Mouse (Mus musculus) kidney, adult 2 months (tissue): ENCODE measurements around the gene Synpo2l. TPM values are rescaled to one million over a fixed set of nuclear protein-coding genes. Genes with fewer than 3 reads are reported as not detected.

Source experiments
- DNase-seq: peaks from one replicate; pipeline ENCODE4 v3.0.0; 2021
- H3K27ac ChIP-seq: fragments of 200-500 bp; 2 replicates; pipeline ENCODE4 v1.5.1; 2012; ENCODE audit warnings: low read depth, low read length, control low read depth, inconsistent platforms; ENCODE audit not compliant: insufficient read depth
- H3K27me3 ChIP-seq: fragments of 200-500 bp; replicated peaks from 2 replicates; pipeline ENCODE4 v1.6.1; 2012; ENCODE audit warnings: mild to moderate bottlenecking, moderate library complexity, low read length, inconsistent platforms; ENCODE audit not compliant: control insufficient read depth, insufficient read depth
- H3K36me3 ChIP-seq: fragments of 200-500 bp; 2 replicates; pipeline ENCODE4 v1.6.1; 2012; ENCODE audit warnings: mild to moderate bottlenecking, moderate library complexity, low read length, inconsistent platforms; ENCODE audit not compliant: control insufficient read depth, insufficient read depth
- H3K4me1 ChIP-seq: fragments of 200-500 bp; 2 replicates; pipeline ENCODE4 v1.6.1; 2011; ENCODE audit warnings: low read length; ENCODE audit not compliant: control insufficient read depth, insufficient read depth
- H3K4me3 ChIP-seq: fragments of 200-500 bp; 2 replicates; pipeline ENCODE4 v1.5.1; 2011; ENCODE audit warnings: mild to moderate bottlenecking, low read depth, low read length, control low read depth; ENCODE audit not compliant: insufficient read depth
- CTCF ChIP-seq: fragments of 200-500 bp; conservative IDR thresholded peaks from 2 replicates; pipeline ENCODE4 v1.5.1; 2011; ENCODE audit warnings: low read depth, mild to moderate bottlenecking, control low read depth, low read length, moderate library complexity, mixed read lengths; ENCODE audit not compliant: insufficient read depth, insufficient read length
- POLR2A ChIP-seq: fragments of 200-500 bp; IDR thresholded peaks from one replicate; pipeline ENCODE4 v1.6.1; 2011; ENCODE audit warnings: low read depth, low read length, control low read depth
- WGBS: fragments of 180-500 bp; shearing (Covaris S2); methylation state at CpG from one replicate; pipeline ENCODE4 v1.1.7; 2018; 5-methylcytosine and 5-hydroxymethylcytosine counted together
- polyA plus RNA-seq: library from polyadenylated mRNA; depleted of rRNA; stranded (reverse); fragments of >200 nt; gene quantifications from 2 replicates; pipeline ENCODE4 v1.2.3, GENCODE M21; 2012

Gene Synpo2l
- polyA plus RNA-seq, 1 experiment, result 1.8 TPM

DNA sequence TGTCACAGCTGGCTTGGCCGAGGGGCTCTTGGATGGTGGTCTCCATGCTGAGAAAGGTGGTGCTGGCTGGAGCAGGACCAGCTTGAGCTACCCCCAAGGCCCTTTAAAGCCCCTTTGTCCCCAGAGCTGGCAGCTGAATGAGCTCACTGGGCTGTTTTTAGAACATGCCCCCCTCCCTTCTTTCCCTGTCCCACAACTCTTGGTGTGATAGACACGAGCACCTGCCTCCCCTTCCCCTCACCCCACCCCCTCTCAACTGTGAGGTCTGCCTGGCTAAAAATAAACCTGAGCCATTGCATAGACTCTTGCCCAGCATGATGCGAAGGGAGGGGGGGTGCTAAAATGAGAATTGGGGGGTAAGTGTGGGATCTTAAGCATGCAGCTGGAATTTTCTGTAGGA is 3.7 kb downstream of the Synpo2l start:
- 52% methylated on average over 3 of the region's 3 CpGs for WGBS
- Histone ChIP-seq H3K27me3 (no peaks in the 10 kb centered on the region), H3K27ac (no peak overlapping the region), H3K4me3 (no peak overlapping the region), H3K36me3 (no peaks in the 10 kb centered on the region), H3K4me1 (peaks cover 4% of the 10 kb centered on the region; the same call in 1 of the 2 replicates)
- TF ChIP-seq POLR2A, result no peak
- no peak for TF ChIP-seq CTCF
- DNase-seq, result no peak

DNA sequence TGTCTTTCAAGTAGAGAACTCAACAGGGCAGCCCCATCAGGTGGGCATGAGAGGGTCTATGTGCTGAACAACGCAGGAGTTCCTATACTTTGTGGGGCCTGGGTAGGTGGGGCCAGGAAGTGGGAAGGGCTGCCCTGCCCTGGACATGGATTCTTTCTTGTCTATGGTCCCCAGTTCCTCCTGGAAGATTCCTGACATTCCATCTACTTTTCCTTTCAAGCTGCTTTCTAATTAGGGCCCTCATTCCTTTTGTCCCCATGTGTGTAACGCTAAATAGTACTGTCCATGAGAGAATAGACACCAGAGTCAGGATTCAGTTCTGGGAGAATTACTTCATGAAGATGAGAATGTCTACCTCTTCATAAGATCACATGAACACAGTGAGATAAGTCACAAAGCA is 4.6 kb downstream of the Synpo2l start:
- Histone ChIP-seq H3K36me3 (no peaks in the 10 kb centered on the region), H3K27me3 (no peaks in the 10 kb centered on the region), H3K27ac (no peak overlapping the region), H3K4me3 (no peak overlapping the region), H3K4me1 (no peaks in the 10 kb centered on the region; the same call in 1 of the 2 replicates)
- WGBS, result 64% methylated on average over 2 of the region's 2 CpGs
- TF ChIP-seq CTCF (no peak), POLR2A (no peak)
- DNase-seq, result no peak

DNA sequence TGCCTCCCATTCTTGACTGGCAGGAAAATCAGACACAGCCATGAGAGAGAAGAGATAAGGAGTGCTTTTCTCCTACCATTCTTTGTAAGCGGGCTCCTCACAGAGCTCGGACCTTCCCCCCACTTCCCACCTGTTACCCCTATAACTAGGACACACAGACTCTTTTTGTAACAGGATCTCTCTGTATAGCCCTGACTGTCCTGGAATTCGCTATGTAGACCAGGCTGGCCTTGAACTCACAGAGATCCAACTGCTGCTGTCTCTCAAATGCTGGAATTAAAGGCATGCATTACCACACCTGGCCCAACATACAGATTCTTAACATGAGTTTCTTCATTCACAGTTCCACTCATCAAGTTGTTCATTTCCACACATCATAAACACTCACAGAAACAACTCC is 5.4 kb downstream of the Synpo2l start:
- Histone ChIP-seq H3K4me3 (no peak overlapping the region), H3K27me3 (no peaks in the 10 kb centered on the region), H3K27ac (no peak overlapping the region), H3K36me3 (no peaks in the 10 kb centered on the region), H3K4me1 (no peaks in the 10 kb centered on the region; the same call in 1 of the 2 replicates)
- WGBS, result 100% methylated on average over 3 of the region's 3 CpGs
- TF ChIP-seq POLR2A (no peak), CTCF (no peak)
- no peak for DNase-seq

DNA sequence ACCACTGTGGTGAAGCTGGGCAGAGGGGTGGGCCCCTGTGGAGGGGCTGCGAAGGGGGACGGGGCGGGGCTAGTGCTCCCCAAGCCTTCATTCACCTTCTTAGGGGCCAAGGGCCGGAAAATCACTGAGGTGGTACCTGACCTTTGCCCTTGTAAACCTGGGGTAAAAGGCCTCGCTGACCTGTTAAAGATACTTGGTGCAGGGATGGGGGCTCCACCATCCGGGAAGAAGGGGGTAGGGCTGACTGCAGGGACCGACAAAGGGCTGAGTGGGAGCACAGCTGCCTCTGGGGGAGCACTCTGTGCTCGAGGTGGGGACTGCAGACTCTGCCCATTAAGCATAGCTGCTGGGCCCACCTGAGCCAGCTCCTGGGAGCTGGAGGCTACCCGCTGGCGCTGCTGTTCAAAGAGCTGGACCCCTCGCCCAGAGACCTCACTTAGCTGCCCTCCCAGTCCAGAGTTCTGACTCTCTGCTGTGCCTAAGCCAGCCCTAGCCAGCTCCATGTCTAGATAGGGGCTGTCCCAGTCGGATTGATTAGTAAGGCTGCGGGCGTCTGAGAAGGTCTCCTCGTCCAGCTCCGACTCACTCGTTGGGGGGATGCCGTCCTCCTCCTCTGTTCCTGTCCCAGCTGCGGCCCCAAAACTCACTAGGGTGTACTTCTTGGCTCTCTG is 6.4 kb downstream of the Synpo2l start:
- Histone ChIP-seq H3K4me1 (no peaks in the 10 kb centered on the region), H3K27ac (peak overlapping the region; percentile 49), H3K36me3 (no peaks in the 10 kb centered on the region), H3K27me3 (no peaks in the 10 kb centered on the region), H3K4me3 (peak overlapping the region; percentile 55)
- whole genome bisulfite sequencing, result 31% methylated on average over 18 of the region's 19 CpGs
- no peak for TF ChIP-seq CTCF
- peak; percentile 74 for DNase-seq

DNA sequence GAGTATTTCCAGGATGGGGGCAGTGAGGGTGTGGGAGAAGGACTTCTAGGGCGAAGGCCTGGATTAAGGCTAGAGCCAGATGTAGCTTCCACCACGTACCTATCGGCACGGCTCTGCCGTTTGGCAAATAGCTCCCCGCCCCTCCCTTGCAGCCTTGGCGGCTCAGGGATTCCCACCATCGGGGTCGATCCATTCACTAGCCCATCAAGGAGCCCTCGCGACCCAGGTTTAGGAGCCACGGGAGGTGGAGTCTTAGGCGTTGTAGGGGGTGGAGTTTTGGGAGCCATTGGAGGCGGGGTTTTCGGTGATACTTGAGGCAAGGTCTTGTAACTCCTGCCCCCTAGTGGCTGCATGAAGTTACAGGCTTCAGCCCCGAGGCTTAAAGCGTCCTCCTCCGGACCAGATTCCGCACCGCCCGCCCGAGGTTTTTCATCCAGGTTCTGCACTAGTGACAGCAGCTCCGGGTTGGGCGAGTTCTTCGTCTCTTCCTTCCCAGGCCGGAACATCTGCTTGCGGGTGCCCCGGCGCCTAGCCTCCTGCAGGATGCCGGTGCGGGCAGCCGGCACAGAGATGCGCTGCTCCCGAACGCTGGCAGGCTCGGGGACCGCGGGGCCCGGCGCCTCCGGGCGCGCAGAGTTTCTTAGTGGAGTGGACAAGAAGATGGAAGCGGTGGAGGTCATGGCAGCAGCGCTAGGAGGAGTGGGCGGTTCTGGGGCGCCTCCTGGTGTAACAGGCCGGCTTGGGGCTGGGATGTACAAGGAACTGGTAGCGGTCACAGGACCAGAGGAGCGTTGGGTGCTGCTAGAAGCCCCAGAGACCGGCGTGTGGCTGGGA is 7.1 kb downstream of the Synpo2l start:
- DNase-seq, result peak; percentile 97
- 1% methylated on average over 52 of the region's 52 CpGs for WGBS
- Histone ChIP-seq H3K4me1 (no peaks in the 10 kb centered on the region), H3K27me3 (no peaks in the 10 kb centered on the region), H3K27ac (peak overlapping the region; percentile 49), H3K4me3 (peak overlapping the region; percentile 55), H3K36me3 (no peaks in the 10 kb centered on the region)
- TF ChIP-seq POLR2A (no peak), CTCF (peak; percentile 89)

DNA sequence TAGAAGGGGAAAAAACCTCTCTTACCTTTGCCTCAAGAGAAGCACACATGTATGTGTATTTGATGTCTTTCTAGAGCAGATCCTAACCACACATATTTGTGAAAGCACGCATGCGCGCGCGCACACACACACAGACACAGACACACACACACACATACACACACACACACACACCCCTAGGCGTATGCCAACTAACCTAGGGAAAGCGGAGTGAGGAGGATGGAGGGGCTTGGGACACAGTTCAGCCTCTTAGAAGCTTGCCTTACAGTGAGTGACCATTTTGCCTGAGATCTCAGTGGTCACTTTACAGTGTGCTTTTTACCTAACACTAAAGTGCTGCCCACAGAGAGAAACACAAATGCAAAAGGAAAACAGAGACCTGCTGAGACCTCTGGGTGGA is 8.5 kb downstream of the Synpo2l start:
- Histone ChIP-seq H3K27me3 (no peaks in the 10 kb centered on the region), H3K27ac (no peak overlapping the region), H3K4me3 (no peak overlapping the region), H3K36me3 (no peaks in the 10 kb centered on the region), H3K4me1 (no peaks in the 10 kb centered on the region)
- WGBS, result 98% methylated on average over 7 of the region's 7 CpGs
- DNase-seq, result no peak
- TF ChIP-seq POLR2A, result no peak

DNA sequence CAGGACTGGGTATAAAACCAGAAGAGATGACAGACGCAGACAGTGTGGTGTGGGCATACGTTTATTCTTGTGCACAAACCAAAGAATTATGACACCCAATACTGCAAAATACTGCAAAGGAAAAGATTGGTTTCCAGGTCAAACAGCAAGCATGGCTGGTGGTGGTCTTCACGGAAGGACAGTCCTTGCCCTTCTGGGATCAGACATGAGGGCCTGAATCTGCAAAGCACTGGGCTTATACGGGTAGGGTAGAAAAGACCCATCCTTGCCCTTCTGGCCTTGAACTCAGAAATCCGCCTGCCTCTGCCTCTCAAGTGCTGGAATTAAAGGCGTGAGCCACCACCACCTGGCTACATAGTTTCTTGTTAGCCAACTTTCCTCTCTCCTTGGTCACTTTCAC is 9.3 kb downstream of the Synpo2l start:
- 88% methylated on average over 6 of the region's 6 CpGs for WGBS
- TF ChIP-seq CTCF (no peak), POLR2A (no peak)
- Histone ChIP-seq H3K27me3 (no peaks in the 10 kb centered on the region), H3K4me1 (no peaks in the 10 kb centered on the region), H3K4me3 (no peak overlapping the region), H3K36me3 (no peaks in the 10 kb centered on the region), H3K27ac (no peak overlapping the region)
- DNase-seq, result no peak
